Mouse (Mus musculus) heart, adult 10 weeks (tissue): ENCODE measurements around the gene Erich2. TPM values are rescaled to one million over a fixed set of nuclear protein-coding genes. Genes with fewer than 3 reads are reported as not detected.

Source experiments
- polyA plus RNA-seq: library from polyadenylated mRNA; stranded (reverse); fragments of 350-450 nt; fragmentation: Illumina TruSeq; extraction: RNeasy Lipid Tissue Mini Kit (QIAGEN cat#74804); gene quantifications from one replicate; pipeline ENCODE4 v1.2.3, GENCODE M21; 2014; ENCODE audit warnings: low read depth, low replicate concordance

Gene Erich2
- not detected for polyA plus RNA-seq

GRCm38 (mm10) chr2:70508496-70508895, at the start of gene Erich2:
TSS of gene Erich2 (plus strand) at chr2:70508819.

GRCm38 (mm10) chr2:70552772-70553171, 44.2 kb downstream of the Erich2 start, which contains the start of gene Gad1:
TSS of gene Gad1 (plus strand) at chr2:70553072.

Other genes starting within 250 kb of the Erich2 start
- not detected for gene Sp5, start 33.9 kb upstream of the Erich2 start, polyA plus RNA-seq
- gene Gad1, start 44.3 kb downstream of the Erich2 start, polyA plus RNA-seq: not detected
- gene Gorasp2, start 152.8 kb downstream of the Erich2 start, polyA plus RNA-seq: 64.3 TPM
- not detected for gene Gm26558, start 153.3 kb downstream of the Erich2 start, polyA plus RNA-seq